33 mouse cellular contexts compared by ENCODE assay signal in the genomic region with DNA sequence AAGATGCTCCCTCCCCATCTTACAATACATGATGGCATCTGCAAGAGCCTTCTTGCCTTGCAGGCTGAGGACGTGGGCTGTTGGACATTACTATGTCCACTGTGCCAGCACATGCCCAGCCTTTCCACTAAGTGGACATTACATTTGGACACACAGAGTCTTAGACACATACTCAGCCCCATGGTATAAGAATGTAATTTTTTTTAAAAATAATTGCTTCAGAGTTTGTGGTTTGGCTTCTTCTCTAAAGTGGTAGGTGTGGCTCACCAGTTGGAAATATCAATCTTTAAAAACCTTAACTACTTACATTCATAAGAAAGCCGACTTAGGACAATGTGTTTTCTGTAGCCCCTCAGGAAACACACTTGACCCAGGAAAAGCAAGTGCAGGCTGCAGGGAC.
DNase-seq lines count a peak whose midpoint lies in the region; ATAC-seq and TF ChIP-seq lines count a peak whose summit lies in the region.
"Had no signal": no experiment of that assay in that cellular context is flagged by ENCODE, and none has a peak within 500 bp of the region (broad histone marks: within the 10 kb centered on the region; RNA-seq: fewer than 3 reads in every experiment).

No protein-coding gene starts in this region.

- DNase-seq in 3T3-L1 (ENCODE audit: low read depth, low spot score) = peak; percentile 71
- peak; percentile 48 for DNase-seq in NIH3T3 (ENCODE audit: low read depth)
- no peak for DNase-seq in kidney, postnatal 14 days
- DNase-seq in heart, postnatal 25 days (ENCODE audit: low spot score) = no peak
- DNase-seq: adrenal gland, postnatal 10 days; adrenal gland, postnatal 36 days; B cell, adult 2 months; cerebellum, adult 11 months; cerebellum, adult 2 months; cerebellum, adult 9-11 months; cerebellum, postnatal 25 days; gastrocnemius, adult 2 months; gastrocnemius, postnatal 14 days; heart, adult 18-20 months; heart, postnatal 10 days; heart, postnatal 4 days had no signal

- H3K27ac ChIP-seq in kidney, embryonic 16.5 days (ENCODE audit: low read length) = no peak overlapping the region
- H3K27ac ChIP-seq: embryonic facial prominence, embryonic 12.5 days; embryonic facial prominence, embryonic 15.5 days; forebrain, embryonic 10.5 days; forebrain, embryonic 13.5 days; gastrocnemius, adult 2 months; heart, embryonic 15.5 days; hindbrain, embryonic 14.5 days; hindbrain, postnatal 0 days had no signal

- H3K4me2 ChIP-seq in myocyte (ENCODE audit: low read depth) = peak overlapping the region; percentile 45
- no peak overlapping the region for H3K4me2 ChIP-seq in kidney, embryonic 16.5 days (replicated peaks; ENCODE audit: low read depth, low read length)
- H3K4me2 ChIP-seq: embryonic facial prominence, embryonic 12.5 days; embryonic facial prominence, embryonic 15.5 days; forebrain, embryonic 13.5 days; heart, embryonic 12.5 days; heart, embryonic 15.5 days; hindbrain, embryonic 14.5 days had no signal

- H3K27me3 ChIP-seq in myocyte (ENCODE audit: control insufficient read depth, insufficient read depth, insufficient read length) = no peaks in the 10 kb centered on the region
- no peaks in the 10 kb centered on the region for H3K27me3 ChIP-seq in kidney, embryonic 16.5 days (ENCODE audit: insufficient read depth, low read length)
- H3K27me3 ChIP-seq: embryonic facial prominence, embryonic 12.5 days; embryonic facial prominence, embryonic 15.5 days; forebrain, embryonic 13.5 days; heart, embryonic 12.5 days; heart, embryonic 15.5 days; Patski had no signal

- H3K79me2 ChIP-seq in myocyte (ENCODE audit: control insufficient read depth, insufficient read depth) = no peaks in the 10 kb centered on the region

- TF ChIP-seq POLR2A in myocyte (IDR thresholded peaks at IDR 0.05; ENCODE audit: insufficient read length, low read depth) = no peak

- H3K36me3 ChIP-seq in myocyte (ENCODE audit: control insufficient read depth, insufficient read depth) = no peaks in the 10 kb centered on the region
- no peaks in the 10 kb centered on the region for H3K36me3 ChIP-seq in kidney, embryonic 16.5 days (ENCODE audit: insufficient read depth, low read length)
- H3K36me3 ChIP-seq: embryonic facial prominence, embryonic 12.5 days; embryonic facial prominence, embryonic 15.5 days; forebrain, embryonic 10.5 days; heart, embryonic 12.5 days; heart, embryonic 15.5 days had no signal

- intact Hi-C loops in heart, postnatal 25 days (cut with DNase I) = no loop called here

- H3K9me3 ChIP-seq in kidney, embryonic 16.5 days (ENCODE audit: low read length) = no peaks in the 10 kb centered on the region
- H3K9me3 ChIP-seq: embryonic facial prominence, embryonic 12.5 days; embryonic facial prominence, embryonic 15.5 days; forebrain, embryonic 10.5 days; forebrain, embryonic 13.5 days; heart, embryonic 12.5 days; heart, embryonic 15.5 days had no signal

- H3ac ChIP-seq in myocyte (ENCODE audit: control insufficient read depth, insufficient read length) = no peak overlapping the region

- 66% methylated on average over 2 of the region's 2 CpGs for WGBS in kidney, embryonic 16.5 days

- H3K4me1 ChIP-seq in kidney, embryonic 16.5 days (ENCODE audit: insufficient read depth, low read length) = no peaks in the 10 kb centered on the region
- H3K4me1 ChIP-seq: embryonic facial prominence, embryonic 12.5 days; embryonic facial prominence, embryonic 15.5 days; forebrain, embryonic 10.5 days; forebrain, embryonic 13.5 days; heart, embryonic 12.5 days; heart, embryonic 15.5 days had no signal

- no peak overlapping the region for H3K9ac ChIP-seq in kidney, embryonic 16.5 days (replicated peaks; ENCODE audit: low read length)
- H3K9ac ChIP-seq: embryonic facial prominence, embryonic 12.5 days; embryonic facial prominence, embryonic 15.5 days; forebrain, embryonic 13.5 days; heart, embryonic 12.5 days; heart, embryonic 15.5 days; hindbrain, embryonic 14.5 days had no signal

- H3K4me3 ChIP-seq in myocyte = no peak overlapping the region
- H3K4me3 ChIP-seq in kidney, embryonic 16.5 days (ENCODE audit: low read length) = no peak overlapping the region
- H3K4me3 ChIP-seq: embryonic facial prominence, embryonic 12.5 days; embryonic facial prominence, embryonic 15.5 days; erythroblast, embryonic 14.5 days; forebrain, embryonic 10.5 days; forebrain, embryonic 13.5 days; gastrocnemius, adult 2 months; heart, embryonic 12.5 days; heart, embryonic 15.5 days had no signal

- peak; percentile 30; the same call in 1 of the 2 replicates for ATAC-seq in granulocyte monocyte progenitor cell, adult 5-6 weeks (replicated peaks; ENCODE audit: poor library complexity, severe bottlenecking)
- no peak for ATAC-seq in kidney, embryonic 16.5 days (ENCODE audit: low FRiP score, low TSS enrichment)
- ATAC-seq: CD4-positive, CD25-positive, alpha-beta regulatory T cell, adult 4 months; forebrain, embryonic 13.5 days; forebrain, embryonic 16.5 days; hindbrain, postnatal 0 days; inflammation-experienced regulatory T-cells, adult 6 months; intestine, embryonic 16.5 days; Patski had no signal

TF ChIP-seq in myocyte, 11 proteins besides CTCF, POLR2A, EP300 and RAD21:
- peak; percentile 73; the same call in 1 of the 2 replicates for TF ChIP-seq CEBPB (IDR thresholded peaks at IDR 0.05; ENCODE audit: insufficient read depth, poor library complexity, severe bottlenecking)
- TF ChIP-seq MYOG (IDR thresholded peaks at IDR 0.05; ENCODE audit: control insufficient read depth in 1 of 3, insufficient read depth in 1 of 3, insufficient read length in 2 of 3, low read depth in 2 of 3) = no peak
TF ChIP-seq in myocyte: peak in this region for 1.

Comparison
In these comparisons a context has a peak if more than half of its experiments do, and no peak if none do; other contexts are left out.
1. DNase-seq: peak in 3T3-L1 (single experiment) and NIH3T3 (single experiment); none in kidney, postnatal 14 days (single experiment) and heart, postnatal 25 days (single experiment).